Mouse (Mus musculus) MEL (cell line): ENCODE measurements at regions not wholly inside any gene's neighbourhood (a gene's known extent, or its start where the extent isn't known, plus 50 kb on each side); places are given as distances from the start of the nearest gene placed in this dataset.

Experiments
- DNase-seq: peaks from one replicate; pipeline ENCODE4 v3.0.0; 2011; ENCODE audit warnings: low read depth, low spot score
- H3K27ac ChIP-seq: 2 replicates; pipeline ENCODE4 v1.5.1; 2012; ENCODE audit warnings: low read depth, mild to moderate bottlenecking, control low read depth, low read length, moderate library complexity; ENCODE audit not compliant: control insufficient read depth
- H3K27me3 ChIP-seq, 2 experiments: fragments of 150-350 bp in 1 of 2; sonication (generic) in 1 of 2; 2 replicates each; pipeline ENCODE4 v1.6.1; 2012; ENCODE audit warnings: low read length in 2 of 2, mild to moderate bottlenecking in 2 of 2, improper control_type of control experiment in 1 of 2, moderate library complexity in 1 of 2; ENCODE audit not compliant: insufficient read depth in 2 of 2, control insufficient read depth in 1 of 2
- H3K36me3 ChIP-seq, 2 experiments: 2 replicates each; pipeline ENCODE4 v1.6.1; 2012 to 2014; ENCODE audit warnings: low read length in 2 of 2, improper control_type of control experiment in 1 of 2, inconsistent platforms in 1 of 2, mild to moderate bottlenecking in 1 of 2; ENCODE audit not compliant: insufficient read depth in 2 of 2, control insufficient read depth in 1 of 2
- H3K4me1 ChIP-seq, 2 experiments: fragments of 150-350 bp in 1 of 2; sonication (generic) in 1 of 2; 2 replicates each; pipeline ENCODE4 v1.6.1; 2012; ENCODE audit warnings: low read length in 2 of 2, improper control_type of control experiment in 1 of 2, mild to moderate bottlenecking in 1 of 2; ENCODE audit not compliant: insufficient read depth in 2 of 2, control insufficient read depth in 1 of 2
- H3K4me3 ChIP-seq, 2 experiments: fragments of 150-350 bp in 1 of 2; sonication (generic) in 1 of 2; 2 replicates each; pipeline ENCODE4 v1.5.1; 2012; ENCODE audit warnings: low read depth in 2 of 2, low read length in 2 of 2, mild to moderate bottlenecking in 2 of 2, moderate library complexity in 2 of 2, control low read depth in 1 of 2, improper control_type of control experiment in 1 of 2; ENCODE audit not compliant: control insufficient read depth in 1 of 2, insufficient read depth in 1 of 2
- H3K79me2 ChIP-seq: 2 replicates; pipeline ENCODE4 v1.6.1; 2012; ENCODE audit warnings: mild to moderate bottlenecking, low read length, moderate library complexity; ENCODE audit not compliant: control insufficient read depth, poor library complexity, insufficient read depth
- H3K9ac ChIP-seq: 2 replicates; pipeline ENCODE4 v1.6.1; 2012; ENCODE audit warnings: low read depth, mild to moderate bottlenecking, control low read depth, low read length, moderate library complexity; ENCODE audit not compliant: control insufficient read depth, poor library complexity, severe bottlenecking
- H3K9me3 ChIP-seq: fragments of 150-350 bp; sonication (generic); replicated peaks from 2 replicates; pipeline ENCODE4 v1.6.1; 2012; ENCODE audit warnings: mild to moderate bottlenecking, low read length, improper control_type of control experiment, moderate library complexity; ENCODE audit not compliant: insufficient read depth
- CHD1 ChIP-seq: IDR thresholded peaks from 2 replicates; pipeline ENCODE4 v1.6.1; 2012; ENCODE audit warnings: low read depth, mild to moderate bottlenecking, inconsistent platforms, low read length, improper control_type of control experiment
- CHD2 ChIP-seq: IDR thresholded peaks from 2 replicates; pipeline ENCODE4 v1.6.1; 2011; ENCODE audit warnings: low read length, improper control_type of control experiment
- ELF1 ChIP-seq: IDR thresholded peaks from 2 replicates; pipeline ENCODE4 v1.6.1; 2014; ENCODE audit warnings: low read depth, mild to moderate bottlenecking, inconsistent platforms, low read length, improper control_type of control experiment, moderate library complexity
- EP300 ChIP-seq, 2 experiments: IDR thresholded peaks; 2 replicates each; pipeline ENCODE4 v1.6.1; 2011; ENCODE audit warnings: improper control_type of control experiment in 2 of 2, low read length in 2 of 2, low read depth in 1 of 2, mild to moderate bottlenecking in 1 of 2
- GATA1 ChIP-seq: IDR thresholded peaks from 2 replicates; pipeline ENCODE4 v1.6.1; 2011; ENCODE audit warnings: low read depth, low read length, improper control_type of control experiment
- HCFC1 ChIP-seq: IDR thresholded peaks from 2 replicates; pipeline ENCODE4 v1.6.1; 2012; ENCODE audit warnings: low read depth, mild to moderate bottlenecking, inconsistent platforms, low read length, improper control_type of control experiment, moderate library complexity
- JUND ChIP-seq: IDR thresholded peaks from 2 replicates; pipeline ENCODE4 v1.6.1; 2011; ENCODE audit warnings: low read depth, mild to moderate bottlenecking, improper control_type of control experiment, low read length
- KAT2A ChIP-seq: conservative IDR thresholded peaks from 2 replicates; pipeline ENCODE4 v1.6.1; 2012; ENCODE audit warnings: low read depth, low read length, improper control_type of control experiment, inconsistent platforms
- MAFK ChIP-seq: IDR thresholded peaks from 2 replicates; pipeline ENCODE4 v1.6.1; 2011; ENCODE audit warnings: low read depth, mild to moderate bottlenecking, low read length, improper control_type of control experiment, borderline replicate concordance
- MAX ChIP-seq: IDR thresholded peaks from 2 replicates; pipeline ENCODE4 v1.6.1; 2011; ENCODE audit warnings: low read length, improper control_type of control experiment
- MXI1 ChIP-seq: IDR thresholded peaks from 2 replicates; pipeline ENCODE4 v1.6.1; 2011; ENCODE audit warnings: mild to moderate bottlenecking, low read depth, low read length, improper control_type of control experiment
- MYC ChIP-seq: IDR thresholded peaks from 2 replicates; pipeline ENCODE4 v1.6.1; 2011; ENCODE audit warnings: low read depth, mild to moderate bottlenecking, low read length, improper control_type of control experiment, moderate library complexity
- NELFE ChIP-seq: IDR thresholded peaks from 2 replicates; pipeline ENCODE4 v1.6.1; 2011; ENCODE audit warnings: low read depth, low read length, improper control_type of control experiment
- POLR2AphosphoS2 ChIP-seq: IDR thresholded peaks from 2 replicates; pipeline ENCODE4 v1.6.1; 2011; ENCODE audit warnings: low read length, improper control_type of control experiment
- POLR2AphosphoS5 ChIP-seq: IDR thresholded peaks from 2 replicates; pipeline ENCODE4 v1.6.1; 2012; ENCODE audit warnings: low read depth, borderline replicate concordance, mild to moderate bottlenecking, inconsistent platforms, low read length, moderate library complexity, mixed read lengths
- RAD21 ChIP-seq: IDR thresholded peaks from 2 replicates; pipeline ENCODE4 v1.6.1; 2011; ENCODE audit warnings: mild to moderate bottlenecking, low read depth, low read length, improper control_type of control experiment
- RCOR1 ChIP-seq: IDR thresholded peaks from 2 replicates; pipeline ENCODE4 v1.6.1; 2012; ENCODE audit warnings: low read depth, mild to moderate bottlenecking, inconsistent platforms, low read length, improper control_type of control experiment
- SIN3A ChIP-seq: IDR thresholded peaks from 2 replicates; pipeline ENCODE4 v1.6.1; 2012; ENCODE audit warnings: low read length, improper control_type of control experiment, inconsistent platforms
- TAL1 ChIP-seq: IDR thresholded peaks from 2 replicates; pipeline ENCODE4 v1.6.1; 2012; ENCODE audit warnings: mild to moderate bottlenecking, inconsistent platforms, low read length, moderate library complexity, mixed read lengths
- TCF12 ChIP-seq: IDR thresholded peaks from 2 replicates; pipeline ENCODE4 v1.6.1; 2014; ENCODE audit warnings: low read depth, mild to moderate bottlenecking, inconsistent platforms, low read length, improper control_type of control experiment, moderate library complexity
- UBTF ChIP-seq: IDR thresholded peaks from 2 replicates; pipeline ENCODE4 v1.6.1; 2012; ENCODE audit warnings: low read depth, mild to moderate bottlenecking, inconsistent platforms, low read length, improper control_type of control experiment, moderate library complexity, borderline replicate concordance; ENCODE audit not compliant: insufficient read depth
- USF1 ChIP-seq: IDR thresholded peaks from 2 replicates; pipeline ENCODE4 v1.6.1; 2014; ENCODE audit warnings: low read depth, mild to moderate bottlenecking, inconsistent platforms, low read length, improper control_type of control experiment, moderate library complexity
- ZKSCAN1 ChIP-seq: IDR thresholded peaks from 2 replicates; pipeline ENCODE4 v1.6.1; 2012; ENCODE audit warnings: low read depth, mild to moderate bottlenecking, inconsistent platforms, low read length, improper control_type of control experiment, moderate library complexity
- ZMIZ1 ChIP-seq: IDR thresholded peaks from 2 replicates; pipeline ENCODE4 v1.6.1; 2012; ENCODE audit warnings: low read depth, mild to moderate bottlenecking, inconsistent platforms, low read length, improper control_type of control experiment, moderate library complexity
- ZNF384 ChIP-seq: IDR thresholded peaks from 2 replicates; pipeline ENCODE4 v1.6.1; 2012; ENCODE audit warnings: low read depth, mild to moderate bottlenecking, inconsistent platforms, low read length, improper control_type of control experiment

DNA sequence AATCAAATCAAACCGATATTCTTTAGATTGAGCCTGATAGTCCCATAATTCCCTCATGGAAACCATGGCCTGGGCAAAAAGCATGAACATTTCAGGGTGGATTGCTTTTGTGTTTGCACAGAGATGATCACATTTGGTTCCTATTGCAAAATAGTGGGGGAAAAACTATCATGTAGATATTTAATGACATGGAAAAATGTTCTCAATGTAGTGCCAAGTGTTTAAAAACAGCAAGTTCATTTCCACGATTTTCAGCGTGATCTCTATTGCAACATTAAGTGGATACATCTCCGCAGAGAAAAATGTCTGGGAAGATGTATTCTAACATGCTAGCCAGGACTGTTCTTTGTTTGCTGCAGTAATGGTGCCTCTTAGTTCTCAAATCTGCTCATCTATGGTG is 235.0 kb upstream of the Stt3b start:
- no peaks in the 10 kb centered on the region for H3K4me1 ChIP-seq
- H3K4me3 ChIP-seq, result no peak overlapping the region
- no peaks in the 10 kb centered on the region for H3K27me3 ChIP-seq
- no peaks in the 10 kb centered on the region for H3K9me3 ChIP-seq
- TF ChIP-seq MAFK (no peak), CHD1 (no peak), TAL1 (no peak), POLR2AphosphoS2 (no peak), KAT2A (no peak), GATA1 (no peak), POLR2AphosphoS5 (no peak), JUND (no peak)
- TF ChIP-seq, all 39 proteins: peak for 0
- Histone ChIP-seq H3K79me2 (no peaks in the 10 kb centered on the region), H3K36me3 (no peaks in the 10 kb centered on the region), H3K9ac (no peak overlapping the region), H3K27ac (no peak overlapping the region)
- DNase-seq, result no peak

DNA sequence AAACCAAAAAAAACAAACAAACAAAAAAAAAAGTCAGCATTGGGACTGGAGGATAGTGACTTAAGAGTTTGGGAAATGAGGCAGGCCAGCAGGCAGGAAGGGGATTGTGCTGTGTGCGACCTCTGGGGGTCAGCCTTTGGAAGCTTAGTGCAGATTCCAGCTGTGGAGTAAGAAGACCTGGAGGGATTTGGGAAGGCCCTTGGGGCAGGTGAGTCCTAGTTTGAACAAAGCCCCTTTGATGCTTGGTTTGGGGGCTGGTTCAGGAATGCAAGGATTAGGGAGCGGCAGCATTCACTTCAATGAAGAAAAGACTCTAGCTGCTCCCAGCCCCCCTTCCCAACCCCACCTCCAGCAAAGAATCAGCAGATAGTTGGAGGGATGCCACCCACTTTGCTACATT is 235.6 kb upstream of the Stt3b start:
- H3K79me2 ChIP-seq, result no peaks in the 10 kb centered on the region
- no peaks in the 10 kb centered on the region for H3K27me3 ChIP-seq
- H3K36me3 ChIP-seq, result no peaks in the 10 kb centered on the region
- no peak overlapping the region for H3K9ac ChIP-seq
- H3K4me3 ChIP-seq, result no peak overlapping the region
- DNase-seq, result no peak
- H3K27ac ChIP-seq, result no peak overlapping the region
- H3K9me3 ChIP-seq, result no peaks in the 10 kb centered on the region
- no peaks in the 10 kb centered on the region for H3K4me1 ChIP-seq
- no peak for TF ChIP-seq EP300 (IDR thresholded peaks at IDR 0.05; ENCODE audit: low read depth in 1 of 2, low read length in 2 of 2)
- no peak for TF ChIP-seq USF1
- TF ChIP-seq MAFK, result no peak
- no peak for TF ChIP-seq MAX
- TF ChIP-seq MXI1, result no peak
- no peak for TF ChIP-seq CHD2
- TF ChIP-seq HCFC1, result no peak
- TF ChIP-seq KAT2A, result no peak
- TF ChIP-seq POLR2AphosphoS5, result no peak
- no peak for TF ChIP-seq CHD1
- TF ChIP-seq, all 39 proteins: peak for 0

DNA sequence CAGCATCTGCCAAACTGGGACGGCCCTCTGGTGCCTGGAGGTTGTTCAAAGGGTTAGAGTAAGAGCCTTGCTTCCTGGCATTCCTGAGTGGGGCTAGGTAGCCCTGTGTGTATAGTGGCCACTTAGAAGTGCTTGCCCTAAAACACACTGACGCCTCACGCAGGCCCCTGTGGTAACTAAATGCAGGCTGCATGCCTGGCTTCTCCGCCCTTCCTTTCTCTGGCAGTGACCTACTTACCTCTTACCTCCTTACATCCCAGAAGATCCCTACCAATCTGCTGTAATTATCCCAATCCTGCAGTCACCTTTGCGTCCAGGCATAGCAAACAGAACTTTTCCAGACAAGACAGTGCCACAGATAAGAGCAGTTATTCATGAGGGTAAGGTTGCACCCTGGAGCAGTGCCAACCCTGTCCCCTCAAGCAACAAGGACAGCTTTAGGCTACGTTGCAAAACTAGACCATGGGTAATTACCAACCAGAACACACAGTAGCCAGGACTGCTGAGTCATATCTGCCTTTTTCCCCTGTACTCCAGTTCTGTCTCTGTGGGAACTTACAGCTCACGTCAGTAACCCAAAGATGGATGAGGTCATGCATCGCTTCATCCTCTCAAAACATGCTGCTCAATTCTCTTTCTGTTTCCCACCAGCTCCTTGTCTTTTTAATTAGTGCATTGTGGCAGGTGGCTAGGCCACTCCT is 237.6 kb upstream of the Stt3b start:
- H3K9ac ChIP-seq, result no peak overlapping the region
- H3K79me2 ChIP-seq, result no peaks in the 10 kb centered on the region
- DNase-seq, result no peak
- no peaks in the 10 kb centered on the region for H3K4me1 ChIP-seq
- no peaks in the 10 kb centered on the region for H3K27me3 ChIP-seq
- H3K27ac ChIP-seq, result no peak overlapping the region
- no peak overlapping the region for H3K4me3 ChIP-seq
- TF ChIP-seq SIN3A (no peak), ZMIZ1 (no peak), RCOR1 (no peak), POLR2AphosphoS5 (no peak), MYC (no peak), ZKSCAN1 (no peak), CHD2 (no peak), MXI1 (no peak), EP300 (IDR thresholded peaks at IDR 0.05; ENCODE audit: low read depth in 1 of 2, low read length in 2 of 2) (no peak), UBTF (no peak), KAT2A (no peak), TCF12 (no peak), RAD21 (no peak), ELF1 (no peak), NELFE (no peak), ZNF384 (no peak)
- no peaks in the 10 kb centered on the region for H3K9me3 ChIP-seq
- H3K36me3 ChIP-seq, result no peaks in the 10 kb centered on the region
